Mouse (Mus musculus): Measurements from ENCODE around the gene Usp29.

DNA sequence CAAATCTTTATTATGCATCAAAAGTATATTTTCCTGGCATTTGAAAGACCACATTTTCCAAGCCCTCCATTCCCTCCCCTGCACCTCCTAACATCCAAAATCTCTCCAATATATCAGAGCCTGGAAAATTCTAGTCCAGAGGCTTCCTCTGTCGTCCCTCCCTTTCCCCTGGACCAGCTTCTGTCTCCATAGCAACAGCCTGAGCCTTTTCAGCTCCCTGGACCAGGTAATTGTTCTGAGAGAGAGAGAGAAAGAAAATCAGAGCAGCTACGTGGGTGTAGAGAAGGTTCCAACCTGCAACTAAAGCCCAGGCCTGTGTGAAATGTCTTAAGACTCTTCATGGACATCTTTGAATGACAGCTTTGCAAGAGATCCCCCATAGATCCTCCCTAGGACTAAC is 98.8 kb downstream of the Usp29 start:
- TF ChIP-seq POLR2A (IDR thresholded peaks at IDR 0.05; ENCODE audit: extremely low read depth, insufficient read depth, low read length) (no peak), CTCF (IDR thresholded peaks at IDR 0.05; ENCODE audit: low read depth, low read length) (no peak)
